Mouse (Mus musculus): Measurements from ENCODE around the gene Gm21876.
"Not testable (repeated sequence)": the region's sequence is repeated elsewhere in the genome, so short reads cannot be mapped to it uniquely, and the experiment has no call there.

Gene Gm21876

DNA sequence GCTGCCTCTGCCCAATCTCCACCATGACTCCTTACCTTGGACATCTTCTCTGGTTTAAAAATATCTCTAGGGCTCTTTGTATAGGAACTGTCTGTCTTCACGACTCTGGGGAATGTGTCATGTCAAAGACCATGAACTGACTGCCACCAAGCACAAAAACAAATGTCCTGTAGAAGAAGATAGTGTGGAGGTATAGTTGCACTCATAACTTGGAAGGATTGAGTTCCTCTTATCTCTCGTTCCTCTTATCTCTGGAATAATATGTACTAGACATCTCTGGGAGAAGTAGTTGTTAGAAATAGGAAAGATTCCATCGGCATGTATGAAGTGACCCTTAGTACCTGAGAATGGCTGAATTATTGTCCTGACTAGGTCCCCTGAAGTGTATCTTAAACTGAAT lies at the start of gene Gm21876:
Gm21876 (minus strand) TSS at position 101 of the 400 bp plus-strand sequence.
- no peak for DNase-seq (ENCODE audit: extremely low spot score, low spot score)

DNA sequence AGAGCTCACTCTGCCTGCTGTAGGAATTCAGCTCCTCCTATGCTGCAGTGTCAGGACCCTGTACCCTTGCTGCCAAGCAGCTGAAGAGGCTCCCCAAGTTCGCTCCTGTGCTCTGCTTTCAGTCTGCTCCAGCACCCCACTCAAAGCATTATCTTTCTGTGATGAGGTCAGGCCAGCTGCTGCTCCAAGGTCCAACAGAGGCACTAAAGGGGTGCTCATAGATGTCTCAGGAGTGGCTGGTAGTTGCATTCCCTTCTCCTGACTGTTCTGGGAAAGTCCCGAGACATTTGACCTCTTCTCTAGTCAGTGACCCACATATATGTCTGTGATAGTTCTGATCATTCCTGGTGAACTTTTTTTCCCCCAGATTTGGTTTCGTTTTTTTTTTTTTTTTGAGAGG lies 45.0 kb upstream of the Gm21876 start:
- no peak for DNase-seq (ENCODE audit: extremely low spot score, low spot score)

DNA sequence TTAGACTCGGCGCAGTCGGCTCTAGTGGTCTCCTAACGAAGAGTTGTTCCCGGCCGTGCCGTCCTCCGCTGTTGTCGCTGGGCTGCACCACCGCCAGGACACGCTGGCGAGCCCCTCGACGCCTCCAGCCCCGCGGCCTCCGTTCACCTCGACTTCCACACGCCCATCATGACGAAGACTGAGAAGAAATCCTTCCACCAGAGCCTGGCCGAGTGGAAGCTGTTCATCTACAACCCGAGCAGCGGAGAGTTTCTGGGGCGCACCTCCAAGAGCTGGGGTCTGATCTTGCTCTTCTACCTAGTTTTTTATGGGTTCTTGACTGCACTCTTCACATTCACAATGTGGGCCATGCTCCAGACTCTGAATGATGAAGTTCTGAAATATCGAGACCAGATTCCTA lies 28.8 kb downstream of the Gm21876 start:
- DNase-seq (ENCODE audit: extremely low spot score, low spot score), result not testable (repeated sequence)
